Mouse (Mus musculus) ES-E14 (cell line): ENCODE results near the gene Cmbl.

Source experiments
- ZC3H11A ChIP-seq: IDR thresholded peaks from 2 replicates; pipeline ENCODE4 v1.6.1; 2012; ENCODE audit warnings: low read depth, mild to moderate bottlenecking, inconsistent platforms, low read length, borderline replicate concordance
- ZNF384 ChIP-seq: IDR thresholded peaks from 2 replicates; pipeline ENCODE4 v1.6.1; 2012; ENCODE audit warnings: low read depth, low read length, inconsistent platforms

DNA sequence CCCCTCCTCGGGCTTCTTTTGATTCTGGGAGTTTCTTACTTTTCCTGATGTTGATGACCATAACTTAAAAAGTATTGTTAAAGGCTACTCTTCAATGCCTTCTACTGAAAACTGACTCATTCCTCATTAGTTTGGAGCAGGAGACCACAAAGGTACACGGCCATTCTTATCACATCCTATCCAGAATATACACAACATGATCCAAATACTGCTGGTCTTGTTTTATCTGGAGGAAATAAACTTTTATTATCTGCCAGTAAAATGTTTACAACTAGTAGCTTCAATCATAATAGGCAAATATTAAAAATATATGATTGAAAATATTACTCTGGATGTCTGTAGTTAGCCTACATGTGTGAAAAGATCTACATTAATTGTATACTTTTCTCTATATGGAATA lies 46.8 kb upstream of the Cmbl start:
- TF ChIP-seq ZC3H11A, result no peak
- TF ChIP-seq ZNF384, result no peak
